Mouse (Mus musculus) liver, embryonic 15.5 days (tissue): ENCODE data around the gene Wdr61. TPM values are rescaled to one million over a fixed set of nuclear protein-coding genes. Genes with fewer than 3 reads are reported as not detected.

Experiments used
- ATAC-seq: fragments of 200-750 bp; cut with Nextera tagmentation; 2 replicates; pipeline ENCODE4 v1.8.0; 2017; ENCODE audit warnings: moderate number of reproducible peaks, mild to moderate bottlenecking, moderate library complexity; ENCODE audit not compliant: insufficient read depth
- H3K27ac ChIP-seq: fragments of 300-500 bp; sonication (generic); replicated peaks from 2 replicates; pipeline ENCODE4 v1.5.1; 2015; ENCODE audit warnings: mild to moderate bottlenecking, inconsistent platforms
- H3K27me3 ChIP-seq: fragments of 300-500 bp; sonication (generic); 2 replicates; pipeline ENCODE4 v1.6.1; 2015; ENCODE audit warnings: mild to moderate bottlenecking, inconsistent platforms
- H3K36me3 ChIP-seq: fragments of 300-500 bp; sonication (generic); replicated peaks from 2 replicates; pipeline ENCODE4 v1.6.1; 2015; ENCODE audit warnings: moderate library complexity, mild to moderate bottlenecking, inconsistent platforms
- H3K4me1 ChIP-seq: fragments of 300-500 bp; sonication (generic); replicated peaks from 2 replicates; pipeline ENCODE4 v1.6.1; 2015; ENCODE audit warnings: inconsistent platforms
- H3K4me2 ChIP-seq: fragments of 300-500 bp; sonication (generic); 2 replicates; pipeline ENCODE4 v1.6.1; 2015; ENCODE audit warnings: moderate library complexity, mild to moderate bottlenecking, inconsistent platforms
- H3K4me3 ChIP-seq: fragments of 300-500 bp; sonication (generic); replicated peaks from 2 replicates; pipeline ENCODE4 v1.5.1; 2015; ENCODE audit warnings: mild to moderate bottlenecking, inconsistent platforms
- H3K9ac ChIP-seq: fragments of 300-500 bp; sonication (generic); 2 replicates; pipeline ENCODE4 v1.6.1; 2015; ENCODE audit warnings: moderate library complexity, mild to moderate bottlenecking, inconsistent platforms
- H3K9me3 ChIP-seq: fragments of 300-500 bp; sonication (generic); replicated peaks from 2 replicates; pipeline ENCODE4 v1.6.1; 2016; ENCODE audit warnings: inconsistent platforms
- WGBS: fragments of 180-500 bp; shearing (Covaris S2); methylation state at CpG from one replicate; pipeline ENCODE4 v1.1.7; 2015; ENCODE audit warnings: mixed read lengths; ENCODE audit not compliant: insufficient replicate concordance; 5-methylcytosine and 5-hydroxymethylcytosine counted together
- polyA plus RNA-seq: library from polyadenylated mRNA; unstranded; fragments of >200 nt; fragmentation: Nextera tagmentation; extraction: Ambion mirVana; gene quantifications from 2 replicates; pipeline ENCODE4 v1.2.1, GENCODE M21; 2015

The Wdr61 gene
- polyA plus RNA-seq, 1 experiment from 2014 or later: 80.3 TPM

- Histone ChIP-seq H3K4me2 (no peak overlapping the region), H3K4me1 (no peaks in the 10 kb centered on the region), H3K9ac (no peak overlapping the region), H3K36me3 (no peaks in the 10 kb centered on the region), H3K4me3 (no peak overlapping the region), H3K9me3 (no peaks in the 10 kb centered on the region), H3K27me3 (peaks cover 10% of the 10 kb centered on the region; the same call in 1 of the 2 replicates), H3K27ac (no peak overlapping the region)
- 56% methylated on average over 11 of the region's 11 CpGs for WGBS
- no peak for ATAC-seq
Observed at GRCm38 (mm10) chr9:54752944-54753295, 18.6 kb upstream of the Wdr61 start.

GRCm38 (mm10) chr9:54752201-54752943, 18.1 kb upstream of the Wdr61 start:
- ATAC-seq: no peak
- Histone ChIP-seq H3K27ac (no peak overlapping the region), H3K4me2 (no peak overlapping the region), H3K9ac (no peak overlapping the region), H3K4me3 (no peak overlapping the region), H3K4me1 (no peaks in the 10 kb centered on the region), H3K9me3 (no peaks in the 10 kb centered on the region), H3K36me3 (no peaks in the 10 kb centered on the region), H3K27me3 (peaks cover 10% of the 10 kb centered on the region; the same call in 1 of the 2 replicates)
- WGBS: 47% methylated on average over 21 of the region's 21 CpGs

GRCm38 (mm10) chr9:54751684-54752083, 17.4 kb upstream of the Wdr61 start:
- no peaks in the 10 kb centered on the region for H3K36me3 ChIP-seq
- H3K4me3 ChIP-seq: no peak overlapping the region
- 62% methylated on average over 2 of the region's 2 CpGs for whole genome bisulfite sequencing
- no peaks in the 10 kb centered on the region for H3K4me1 ChIP-seq
- H3K4me2 ChIP-seq: no peak overlapping the region
- no peak overlapping the region for H3K9ac ChIP-seq
- H3K9me3 ChIP-seq: no peaks in the 10 kb centered on the region
- H3K27me3 ChIP-seq: peaks cover 10% of the 10 kb centered on the region; the same call in 1 of the 2 replicates
- no peak for ATAC-seq
- H3K27ac ChIP-seq: no peak overlapping the region

- Histone ChIP-seq H3K27ac (no peak overlapping the region), H3K9ac (no peak overlapping the region), H3K4me2 (no peak overlapping the region), H3K4me3 (no peak overlapping the region), H3K36me3 (no peaks in the 10 kb centered on the region), H3K4me1 (no peaks in the 10 kb centered on the region), H3K27me3 (peaks cover 10% of the 10 kb centered on the region; the same call in 1 of the 2 replicates), H3K9me3 (no peaks in the 10 kb centered on the region)
- ATAC-seq: no peak
- 46% methylated on average over 7 of the region's 7 CpGs for WGBS
Observed at GRCm38 (mm10) chr9:54750215-54750981, 16.1 kb upstream of the Wdr61 start.

GRCm38 (mm10) chr9:54745740-54746370, 11.5 kb upstream of the Wdr61 start:
- no peak for ATAC-seq

GRCm38 (mm10) chr9:54743891-54744290, 9.6 kb upstream of the Wdr61 start:
- no peaks in the 10 kb centered on the region for H3K27me3 ChIP-seq
- H3K27ac ChIP-seq: no peak overlapping the region
- no peak overlapping the region for H3K9ac ChIP-seq
- H3K4me3 ChIP-seq: no peak overlapping the region
- no peaks in the 10 kb centered on the region for H3K36me3 ChIP-seq
- H3K4me1 ChIP-seq: no peaks in the 10 kb centered on the region
- 36% methylated on average over 4 of the region's 4 CpGs for WGBS
- no peaks in the 10 kb centered on the region for H3K9me3 ChIP-seq
- no peak overlapping the region for H3K4me2 ChIP-seq
- ATAC-seq: no peak

More at GRCm38 (mm10) chr9:54745740-54746370, 11.5 kb upstream of the Wdr61 start:
- Histone ChIP-seq H3K9ac (no peak overlapping the region), H3K4me1 (no peaks in the 10 kb centered on the region), H3K4me3 (no peak overlapping the region), H3K36me3 (no peaks in the 10 kb centered on the region), H3K9me3 (no peaks in the 10 kb centered on the region), H3K4me2 (no peak overlapping the region), H3K27me3 (no peaks in the 10 kb centered on the region), H3K27ac (no peak overlapping the region)
- 63% methylated on average over 13 of the region's 13 CpGs for WGBS

GRCm38 (mm10) chr9:54738376-54738775, 4.1 kb upstream of the Wdr61 start:
- no peaks in the 10 kb centered on the region for H3K27me3 ChIP-seq
- no peak overlapping the region for H3K9ac ChIP-seq
- WGBS: 32% methylated on average over 3 of the region's 3 CpGs
- no peak overlapping the region for H3K4me3 ChIP-seq
- ATAC-seq: no peak
- no peaks in the 10 kb centered on the region for H3K36me3 ChIP-seq
- H3K27ac ChIP-seq: no peak overlapping the region
- H3K9me3 ChIP-seq: no peaks in the 10 kb centered on the region
- no peak overlapping the region for H3K4me2 ChIP-seq
- H3K4me1 ChIP-seq: peaks cover 22% of the 10 kb centered on the region

- H3K4me3 ChIP-seq: peak overlapping the region; percentile 17; the same call in 1 of the 2 replicates
- no peak for ATAC-seq
- H3K27me3 ChIP-seq: no peaks in the 10 kb centered on the region
- WGBS: 22% methylated on average over 9 of the region's 9 CpGs
- no peak overlapping the region for H3K9ac ChIP-seq
- H3K27ac ChIP-seq: no peak overlapping the region
- H3K9me3 ChIP-seq: no peaks in the 10 kb centered on the region
- peaks cover 31% of the 10 kb centered on the region for H3K4me1 ChIP-seq
- peak overlapping the region; percentile 53 for H3K4me2 ChIP-seq
- H3K36me3 ChIP-seq: no peaks in the 10 kb centered on the region
Observed at GRCm38 (mm10) chr9:54736284-54736701, 2.0 kb upstream of the Wdr61 start.

GRCm38 (mm10) chr9:54734639-54735252, 427 bp upstream of the Wdr61 start:
- Histone ChIP-seq H3K9me3 (no peaks in the 10 kb centered on the region), H3K4me3 (peak overlapping the region; percentile 78), H3K36me3 (peaks cover 9% of the 10 kb centered on the region), H3K4me2 (peak overlapping the region; percentile 79), H3K27me3 (no peaks in the 10 kb centered on the region), H3K4me1 (peaks cover 31% of the 10 kb centered on the region), H3K9ac (peak overlapping the region; percentile 32), H3K27ac (0 out of 2 replicates have a peak overlapping the region, but pooled peaks have one; percentile 33)
- WGBS: 17% methylated on average over 11 of the region's 11 CpGs
- no peak for ATAC-seq

GRCm38 (mm10) chr9:54732122-54732521, 2.2 kb downstream of the Wdr61 start:
- peaks cover 35% of the 10 kb centered on the region for H3K36me3 ChIP-seq
- no peak overlapping the region for H3K9ac ChIP-seq
- no peak overlapping the region for H3K27ac ChIP-seq
- no peaks in the 10 kb centered on the region for H3K27me3 ChIP-seq
- no peak overlapping the region for H3K4me3 ChIP-seq
- no peaks in the 10 kb centered on the region for H3K9me3 ChIP-seq
- WGBS: 73% methylated on average over 2 of the region's 2 CpGs
- peaks cover 31% of the 10 kb centered on the region for H3K4me1 ChIP-seq
- no peak overlapping the region for H3K4me2 ChIP-seq
- no peak for ATAC-seq

GRCm38 (mm10) chr9:54726315-54726714, 8.0 kb downstream of the Wdr61 start:
- H3K9me3 ChIP-seq: no peaks in the 10 kb centered on the region
- H3K36me3 ChIP-seq: peaks cover 91% of the 10 kb centered on the region
- no peak overlapping the region for H3K27ac ChIP-seq
- ATAC-seq: no peak
- 69% methylated on average over 5 of the region's 5 CpGs for WGBS
- H3K4me1 ChIP-seq: no peaks in the 10 kb centered on the region
- H3K4me2 ChIP-seq: no peak overlapping the region
- no peak overlapping the region for H3K4me3 ChIP-seq
- no peak overlapping the region for H3K9ac ChIP-seq
- H3K27me3 ChIP-seq: no peaks in the 10 kb centered on the region
